Mouse (Mus musculus) lung, postnatal 36 days (tissue): Measurements from ENCODE around the gene Lbr.

Experiments
- DNase-seq: peaks from one replicate; pipeline ENCODE4 v3.0.0; 2022; ENCODE audit warnings: mixed read lengths

The Lbr gene

DNA sequence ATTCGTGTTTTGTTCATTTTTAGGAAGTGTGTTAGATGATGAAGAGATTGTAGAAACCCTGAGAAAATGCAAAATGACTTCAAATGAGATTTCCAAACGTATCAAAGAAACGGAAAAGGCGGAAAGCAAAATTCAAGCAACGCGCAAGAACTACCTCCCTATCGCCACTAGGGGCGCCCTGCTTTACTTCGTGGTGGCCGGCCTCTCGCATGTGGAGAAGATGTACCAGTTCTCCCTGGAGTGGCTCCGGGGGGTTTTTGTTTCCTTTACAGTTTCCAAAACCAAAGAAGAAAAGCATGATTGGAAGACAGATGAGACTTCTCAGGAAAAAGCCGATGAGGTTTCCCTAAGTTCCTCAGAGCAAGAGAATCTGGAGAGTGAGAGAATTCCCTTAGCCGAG lies 73.5 kb downstream of the Lbr start:
- no peak for DNase-seq
